ENCODE assay signal across 14 mouse cellular contexts in the genomic region with DNA sequence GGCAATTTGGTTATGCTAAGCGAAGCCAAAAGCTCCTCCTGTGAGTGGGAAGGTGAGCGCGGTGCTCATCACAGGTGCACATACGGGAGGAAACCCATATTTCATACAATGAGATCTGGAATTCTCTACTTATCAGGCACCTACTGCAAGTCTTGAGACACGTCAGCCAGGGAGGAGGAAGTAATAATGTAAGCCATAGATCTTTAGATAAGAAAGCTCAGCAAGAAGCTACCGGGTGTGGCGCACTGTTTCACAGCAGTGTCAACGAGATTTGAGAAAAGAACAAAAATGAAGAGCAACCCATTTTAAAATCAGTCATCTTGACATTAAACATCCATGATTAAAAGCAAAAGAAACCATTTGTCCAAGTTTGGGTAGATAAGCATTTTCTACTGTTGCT.
"Had no signal": no experiment of that assay in that cellular context is flagged by ENCODE, and none has a peak within 500 bp of the region (broad histone marks: within the 10 kb centered on the region; RNA-seq: fewer than 3 reads in every experiment).

No protein-coding gene starts in this region.

- H3K9me3 ChIP-seq: limb, embryonic 15.5 days; liver, embryonic 12.5 days; midbrain, embryonic 12.5 days; neural tube, embryonic 13.5 days had no signal

- H3K9ac ChIP-seq: limb, embryonic 15.5 days; liver, embryonic 12.5 days; lung, embryonic 14.5 days; midbrain, embryonic 12.5 days; neural tube, embryonic 13.5 days had no signal

- H3K36me3 ChIP-seq: liver, embryonic 12.5 days; midbrain, embryonic 12.5 days; neural tube, embryonic 13.5 days had no signal

- ATAC-seq: liver, embryonic 12.5 days had no signal

- H3K27ac ChIP-seq: kidney, postnatal 0 days; limb, embryonic 15.5 days; liver, embryonic 12.5 days; midbrain, embryonic 12.5 days; neural tube, embryonic 13.5 days had no signal

- H3K4me2 ChIP-seq: limb, embryonic 15.5 days; liver, embryonic 12.5 days; lung, embryonic 14.5 days; midbrain, embryonic 12.5 days; neural tube, embryonic 13.5 days had no signal

- DNase-seq: kidney, adult 11 months; kidney, adult 9 months; kidney, postnatal 36 days; layer of hippocampus, adult 9-11 months; layer of hippocampus, postnatal 36 days; lung, embryonic 14.5 days; lung, postnatal 10 days; lung, postnatal 4 days; retina, postnatal 1 day had no signal

- H3K4me3 ChIP-seq: limb, embryonic 15.5 days; liver, embryonic 12.5 days; midbrain, embryonic 12.5 days; neural tube, embryonic 13.5 days had no signal

- H3K27me3 ChIP-seq: limb, embryonic 15.5 days; liver, embryonic 12.5 days; midbrain, embryonic 12.5 days; neural tube, embryonic 13.5 days had no signal
